Mouse (Mus musculus): Measurements from ENCODE around the gene Pmepa1. TPM values are rescaled to one million over a fixed set of nuclear protein-coding genes. Genes with fewer than 3 reads are reported as not detected.

Pmepa1 gene
- polyA plus RNA-seq, 1 experiment, result 260 TPM

- Histone ChIP-seq H3ac (ENCODE audit: control insufficient read depth, insufficient read length) (no peak overlapping the region), H3K27me3 (ENCODE audit: control insufficient read depth, insufficient read depth, insufficient read length) (no peaks in the 10 kb centered on the region), H3K79me2 (ENCODE audit: control insufficient read depth, insufficient read depth) (peaks cover 100% of the 10 kb centered on the region), H3K4me2 (ENCODE audit: low read depth) (no peak overlapping the region), H3K36me3 (ENCODE audit: control insufficient read depth, insufficient read depth) (peaks cover under 1% of the 10 kb centered on the region), H3K4me3 (no peak overlapping the region)
- TF ChIP-seq USF1 (IDR thresholded peaks at IDR 0.05; ENCODE audit: low read depth) (no peak), POLR2AphosphoS2 (IDR thresholded peaks at IDR 0.05; ENCODE audit: insufficient read length, low read depth) (peak; percentile 28)
Measured at GRCm38 (mm10) chr2:173247197-173247596, 29.1 kb downstream of the Pmepa1 start.

- Histone ChIP-seq H3K79me2 (ENCODE audit: control insufficient read depth, insufficient read depth) (peaks cover 100% of the 10 kb centered on the region), H3K27me3 (ENCODE audit: control insufficient read depth, insufficient read depth, insufficient read length) (no peaks in the 10 kb centered on the region), H3K4me2 (ENCODE audit: low read depth) (no peak overlapping the region), H3K36me3 (ENCODE audit: control insufficient read depth, insufficient read depth) (peaks cover 4% of the 10 kb centered on the region), H3ac (ENCODE audit: control insufficient read depth, insufficient read length) (no peak overlapping the region), H3K4me3 (no peak overlapping the region)
- TF ChIP-seq SRF (IDR thresholded peaks at IDR 0.05; ENCODE audit: control insufficient read depth, insufficient read length, low read depth) (no peak), MAX (IDR thresholded peaks at IDR 0.05; ENCODE audit: low read depth) (no peak), MYOG (IDR thresholded peaks at IDR 0.05; ENCODE audit: control insufficient read depth in 1 of 3, insufficient read depth in 1 of 3, insufficient read length in 2 of 3, low read depth in 2 of 3) (no peak), POLR2AphosphoS2 (IDR thresholded peaks at IDR 0.05; ENCODE audit: insufficient read length, low read depth) (no peak)
Measured at GRCm38 (mm10) chr2:173246688-173247087, 29.6 kb downstream of the Pmepa1 start.

GRCm38 (mm10) chr2:173245258-173245657 is 31.1 kb downstream of the Pmepa1 start:
- Histone ChIP-seq H3K4me3 (no peak overlapping the region), H3K4me2 (ENCODE audit: low read depth) (no peak overlapping the region), H3ac (ENCODE audit: control insufficient read depth, insufficient read length) (no peak overlapping the region), H3K27me3 (ENCODE audit: control insufficient read depth, insufficient read depth, insufficient read length) (no peaks in the 10 kb centered on the region), H3K79me2 (ENCODE audit: control insufficient read depth, insufficient read depth) (peaks cover 100% of the 10 kb centered on the region), H3K36me3 (ENCODE audit: control insufficient read depth, insufficient read depth) (peaks cover 14% of the 10 kb centered on the region)
- no peak for TF ChIP-seq CEBPB (IDR thresholded peaks at IDR 0.05; ENCODE audit: insufficient read depth, poor library complexity, severe bottlenecking)
- no peak for TF ChIP-seq TCF12 (IDR thresholded peaks at IDR 0.05; ENCODE audit: insufficient read depth, poor library complexity, severe bottlenecking)
- TF ChIP-seq REST (IDR thresholded peaks at IDR 0.05; ENCODE audit: insufficient read depth, insufficient read length), result no peak
- TF ChIP-seq E2F4 (IDR thresholded peaks at IDR 0.05; ENCODE audit: insufficient read depth), result no peak
- TF ChIP-seq POLR2A (IDR thresholded peaks at IDR 0.05; ENCODE audit: insufficient read length, low read depth), result peak; percentile 27
- no peak for TF ChIP-seq USF1 (IDR thresholded peaks at IDR 0.05; ENCODE audit: low read depth)
- TF ChIP-seq MAX (IDR thresholded peaks at IDR 0.05; ENCODE audit: low read depth), result no peak
- no peak for TF ChIP-seq POLR2AphosphoS2 (IDR thresholded peaks at IDR 0.05; ENCODE audit: insufficient read length, low read depth)

GRCm38 (mm10) chr2:173244108-173244507 is 32.2 kb downstream of the Pmepa1 start:
- peaks cover 100% of the 10 kb centered on the region for H3K79me2 ChIP-seq (ENCODE audit: control insufficient read depth, insufficient read depth)
- H3ac ChIP-seq (ENCODE audit: control insufficient read depth, insufficient read length), result no peak overlapping the region
- no peak for TF ChIP-seq USF1 (IDR thresholded peaks at IDR 0.05; ENCODE audit: low read depth)
- no peak for TF ChIP-seq TCF3 (IDR thresholded peaks at IDR 0.05; ENCODE audit: insufficient read length, low read depth)
- no peak for TF ChIP-seq POLR2AphosphoS2 (IDR thresholded peaks at IDR 0.05; ENCODE audit: insufficient read length, low read depth)
- TF ChIP-seq POLR2A (IDR thresholded peaks at IDR 0.05; ENCODE audit: insufficient read length, low read depth), result no peak
- TF ChIP-seq E2F4 (IDR thresholded peaks at IDR 0.05; ENCODE audit: insufficient read depth), result no peak
- no peak for TF ChIP-seq REST (IDR thresholded peaks at IDR 0.05; ENCODE audit: insufficient read depth, insufficient read length)
- TF ChIP-seq MAX (IDR thresholded peaks at IDR 0.05; ENCODE audit: low read depth), result no peak
- no peak for TF ChIP-seq TCF12 (IDR thresholded peaks at IDR 0.05; ENCODE audit: insufficient read depth, poor library complexity, severe bottlenecking)
- TF ChIP-seq MYOG (IDR thresholded peaks at IDR 0.05; ENCODE audit: control insufficient read depth in 1 of 3, insufficient read depth in 1 of 3, insufficient read length in 2 of 3, low read depth in 2 of 3), result no peak
- no peak for TF ChIP-seq CEBPB (IDR thresholded peaks at IDR 0.05; ENCODE audit: insufficient read depth, poor library complexity, severe bottlenecking)
- TF ChIP-seq SRF (IDR thresholded peaks at IDR 0.05; ENCODE audit: control insufficient read depth, insufficient read length, low read depth), result no peak
- no peak for TF ChIP-seq MYOD1 (IDR thresholded peaks at IDR 0.05; ENCODE audit: control insufficient read depth in 1 of 3, insufficient read length in 2 of 3, low read depth in 2 of 3)
- no peak overlapping the region for H3K4me3 ChIP-seq
- no peak overlapping the region for H3K4me2 ChIP-seq (ENCODE audit: low read depth)
- H3K36me3 ChIP-seq (ENCODE audit: control insufficient read depth, insufficient read depth), result peaks cover 14% of the 10 kb centered on the region
- H3K27me3 ChIP-seq (ENCODE audit: control insufficient read depth, insufficient read depth, insufficient read length), result no peaks in the 10 kb centered on the region

- Histone ChIP-seq H3K4me2 (ENCODE audit: low read depth) (no peak overlapping the region), H3K4me3 (no peak overlapping the region), H3K36me3 (ENCODE audit: control insufficient read depth, insufficient read depth) (peaks cover 14% of the 10 kb centered on the region), H3ac (ENCODE audit: control insufficient read depth, insufficient read length) (no peak overlapping the region), H3K79me2 (ENCODE audit: control insufficient read depth, insufficient read depth) (peaks cover 100% of the 10 kb centered on the region), H3K27me3 (ENCODE audit: control insufficient read depth, insufficient read depth, insufficient read length) (no peaks in the 10 kb centered on the region)
- TF ChIP-seq MYOD1 (IDR thresholded peaks at IDR 0.05; ENCODE audit: control insufficient read depth in 1 of 3, insufficient read length in 2 of 3, low read depth in 2 of 3) (peak in 1 of 3 experiments; percentile 44), USF1 (IDR thresholded peaks at IDR 0.05; ENCODE audit: low read depth) (no peak), POLR2A (IDR thresholded peaks at IDR 0.05; ENCODE audit: insufficient read length, low read depth) (peak; percentile 19)
Measured at GRCm38 (mm10) chr2:173243616-173244015, 32.7 kb downstream of the Pmepa1 start.

- Histone ChIP-seq H3K36me3 (ENCODE audit: control insufficient read depth, insufficient read depth) (peaks cover 14% of the 10 kb centered on the region), H3K4me2 (ENCODE audit: low read depth) (no peak overlapping the region), H3K27me3 (ENCODE audit: control insufficient read depth, insufficient read depth, insufficient read length) (no peaks in the 10 kb centered on the region), H3K4me3 (no peak overlapping the region), H3ac (ENCODE audit: control insufficient read depth, insufficient read length) (no peak overlapping the region), H3K79me2 (ENCODE audit: control insufficient read depth, insufficient read depth) (peaks cover 100% of the 10 kb centered on the region)
- no peak for TF ChIP-seq SRF (IDR thresholded peaks at IDR 0.05; ENCODE audit: control insufficient read depth, insufficient read length, low read depth)
- peak; percentile 58 for TF ChIP-seq POLR2AphosphoS2 (IDR thresholded peaks at IDR 0.05; ENCODE audit: insufficient read length, low read depth)
Measured at GRCm38 (mm10) chr2:173242874-173243273, 33.5 kb downstream of the Pmepa1 start.
